12 mouse cellular contexts compared by ENCODE assay signal in the genomic region with DNA sequence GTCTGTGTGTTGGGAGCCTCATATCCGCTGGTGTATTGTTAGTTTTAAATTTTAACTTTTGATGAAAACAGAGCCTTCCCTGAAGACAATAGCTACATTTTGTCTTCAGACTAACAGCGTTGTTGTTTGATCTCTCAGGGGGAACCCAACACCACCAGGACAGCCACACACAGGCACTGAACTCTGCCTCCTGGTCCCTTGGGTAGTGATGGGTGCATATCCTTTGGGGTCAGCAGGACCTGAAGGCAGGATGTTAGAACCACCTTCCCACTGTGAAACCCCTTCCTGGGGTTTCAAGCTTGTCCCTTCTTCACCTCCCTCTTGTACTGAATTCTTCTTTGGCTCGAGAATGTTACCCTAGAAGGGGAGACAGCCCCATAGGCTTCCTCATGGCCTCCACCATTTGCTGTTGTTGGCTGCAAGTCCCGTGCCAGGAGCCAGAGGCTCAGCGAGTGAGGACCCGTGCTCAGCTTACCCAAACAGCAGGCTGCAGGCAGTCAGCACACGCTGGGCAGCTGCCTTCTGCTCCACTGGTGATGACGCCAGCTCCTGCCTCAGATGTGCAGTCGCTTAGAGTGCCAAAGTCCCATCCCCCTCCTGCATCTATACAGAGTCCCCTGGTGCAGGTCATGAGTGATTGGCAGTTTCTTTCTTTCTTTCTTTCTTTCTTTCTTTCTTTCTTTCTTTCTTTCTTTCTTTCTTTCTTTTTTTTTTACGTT.
A peak's percentile ranks its signal among the peaks of the same experiment; 100 is the strongest.
DNase-seq lines count a peak whose midpoint lies in the region; ATAC-seq and TF ChIP-seq lines count a peak whose summit lies in the region.
"Had no signal": no experiment of that assay in that cellular context is flagged by ENCODE, and none has a peak within 500 bp of the region (broad histone marks: within the 10 kb centered on the region; RNA-seq: fewer than 3 reads in every experiment).

No protein-coding gene starts in this region.

- no peak for DNase-seq in heart, postnatal 36 days
- DNase-seq in embryo, embryonic 10 days (ENCODE audit: low spot score) = peak; percentile 55
- DNase-seq in hindbrain, embryonic 10.5 days (ENCODE audit: low spot score) = peak; percentile 49
- DNase-seq in lung, adult 18-20 months = no peak
- no peak for DNase-seq in T-cell, adult 2 months (ENCODE audit: low spot score)
- DNase-seq: adrenal gland, postnatal 36 days had no signal

- H3K27me3 ChIP-seq in heart, embryonic 15.5 days = no peaks in the 10 kb centered on the region
- no peaks in the 10 kb centered on the region for H3K27me3 ChIP-seq in hindbrain, embryonic 10.5 days (ENCODE audit: insufficient read depth, poor library complexity, severe bottlenecking)
- no peaks in the 10 kb centered on the region for H3K27me3 ChIP-seq in midbrain, embryonic 15.5 days (replicated peaks)
- H3K27me3 ChIP-seq in intestine, postnatal 0 days (replicated peaks; ENCODE audit: control insufficient read depth, insufficient read depth, low read length) = no peaks in the 10 kb centered on the region
- H3K27me3 ChIP-seq: CH12.LX; liver, embryonic 15.5 days had no signal

- 0 out of 2 replicates have a peak, but pooled peaks have one; percentile 60 for ATAC-seq in heart, embryonic 15.5 days (replicated peaks; ENCODE audit: insufficient number of reproducible peaks, insufficient read depth, low FRiP score, low read depth)
- peak; percentile 83 for ATAC-seq in midbrain, embryonic 15.5 days (replicated peaks)
- ATAC-seq in intestine, postnatal 0 days = no peak
- ATAC-seq: intestine, embryonic 16.5 days had no signal

- H3K36me3 ChIP-seq in heart, embryonic 15.5 days = no peaks in the 10 kb centered on the region
- H3K36me3 ChIP-seq in hindbrain, embryonic 10.5 days = no peaks in the 10 kb centered on the region
- H3K36me3 ChIP-seq in midbrain, embryonic 15.5 days (replicated peaks) = no peaks in the 10 kb centered on the region
- no peaks in the 10 kb centered on the region for H3K36me3 ChIP-seq in intestine, postnatal 0 days (ENCODE audit: control insufficient read depth, insufficient read depth)
- H3K36me3 ChIP-seq: liver, embryonic 15.5 days had no signal

- H3K4me1 ChIP-seq in heart, embryonic 15.5 days (replicated peaks) = peaks cover 9% of the 10 kb centered on the region; the same call in 1 of the 2 replicates
- peaks cover 16% of the 10 kb centered on the region for H3K4me1 ChIP-seq in hindbrain, embryonic 10.5 days (replicated peaks)
- peaks cover 5% of the 10 kb centered on the region; the same call in 1 of the 2 replicates for H3K4me1 ChIP-seq in midbrain, embryonic 15.5 days
- H3K4me1 ChIP-seq in intestine, postnatal 0 days (replicated peaks; ENCODE audit: control insufficient read depth, insufficient read depth, low read length) = no peaks in the 10 kb centered on the region
- H3K4me1 ChIP-seq: liver, embryonic 15.5 days had no signal

- intact Hi-C loops in heart, postnatal 36 days (cut with DNase I) = no loop called here

- WGBS in heart, embryonic 15.5 days = 55% methylated on average over 10 of the region's 10 CpGs
- WGBS in hindbrain, embryonic 10.5 days = 28% methylated on average over 10 of the region's 10 CpGs
- WGBS in midbrain, embryonic 15.5 days = 28% methylated on average over 10 of the region's 10 CpGs
- WGBS in intestine, postnatal 0 days = 65% methylated on average over 10 of the region's 10 CpGs

- no peak overlapping the region for H3K4me3 ChIP-seq in heart, embryonic 15.5 days
- H3K4me3 ChIP-seq in hindbrain, embryonic 10.5 days = no peak overlapping the region
- H3K4me3 ChIP-seq in midbrain, embryonic 15.5 days = no peak overlapping the region
- no peak overlapping the region for H3K4me3 ChIP-seq in intestine, postnatal 0 days (ENCODE audit: low read depth, low read length)
- H3K4me3 ChIP-seq: liver, embryonic 15.5 days had no signal

- no peak overlapping the region for H3K4me2 ChIP-seq in heart, embryonic 15.5 days
- H3K4me2 ChIP-seq in midbrain, embryonic 15.5 days = no peak overlapping the region
- no peak overlapping the region for H3K4me2 ChIP-seq in intestine, postnatal 0 days (replicated peaks; ENCODE audit: low read depth)
- H3K4me2 ChIP-seq: liver, embryonic 15.5 days had no signal

- H3K9me3 ChIP-seq in heart, embryonic 15.5 days (replicated peaks) = no peaks in the 10 kb centered on the region
- no peaks in the 10 kb centered on the region for H3K9me3 ChIP-seq in hindbrain, embryonic 10.5 days
- no peaks in the 10 kb centered on the region for H3K9me3 ChIP-seq in midbrain, embryonic 15.5 days
- no peaks in the 10 kb centered on the region for H3K9me3 ChIP-seq in intestine, postnatal 0 days (ENCODE audit: control insufficient read depth)
- H3K9me3 ChIP-seq: liver, embryonic 15.5 days had no signal

- no peak overlapping the region for H3K27ac ChIP-seq in heart, embryonic 15.5 days
- peak overlapping the region; percentile 78 for H3K27ac ChIP-seq in hindbrain, embryonic 10.5 days
- peak overlapping the region; percentile 8; the same call in 1 of the 2 replicates for H3K27ac ChIP-seq in midbrain, embryonic 15.5 days
- H3K27ac ChIP-seq in intestine, postnatal 0 days (ENCODE audit: low read depth, low read length) = no peak overlapping the region
- H3K27ac ChIP-seq: liver, embryonic 15.5 days had no signal

- no peak overlapping the region for H3K9ac ChIP-seq in heart, embryonic 15.5 days
- no peak overlapping the region for H3K9ac ChIP-seq in midbrain, embryonic 15.5 days
- H3K9ac ChIP-seq in intestine, postnatal 0 days (ENCODE audit: low read depth, low read length) = no peak overlapping the region
- H3K9ac ChIP-seq: liver, embryonic 15.5 days had no signal

- no peak for TF ChIP-seq CTCF in intestine, postnatal 0 days (IDR thresholded peaks at IDR 0.05; ENCODE audit: low read depth)

Comparison
In these comparisons a context has a peak if more than half of its experiments do, and no peak if none do; other contexts are left out.
1. H3K27ac ChIP-seq: peak in hindbrain, embryonic 10.5 days (single experiment) and midbrain, embryonic 15.5 days (single experiment); none in heart, embryonic 15.5 days (single experiment) and intestine, postnatal 0 days (single experiment).
2. DNase-seq: peak in embryo, embryonic 10 days (single experiment) and hindbrain, embryonic 10.5 days (single experiment); none in heart, postnatal 36 days (0 of 2), lung, adult 18-20 months (0 of 2) and T-cell, adult 2 months (single experiment).